Mouse (Mus musculus): ENCODE results near the gene Upb1. TPM values are rescaled to one million over a fixed set of nuclear protein-coding genes. Genes with fewer than 3 reads are reported as not detected.
"Not testable (repeated sequence)": the region's sequence is repeated elsewhere in the genome, so short reads cannot be mapped to it uniquely, and the experiment has no call there.

Upb1 gene
- 0.06 and 0.15 TPM in 2 replicates for polyA plus RNA-seq (2016; fragmentation: Nextera tagmentation; extraction: Ambion mirVana)

- WGBS: 79% methylated on average over 4 of the region's 4 CpGs
- H3K4me3 ChIP-seq: no peak within 1 kb of the TSS
- no peaks in the 10 kb centered on the region for H3K27me3 ChIP-seq (ENCODE audit: poor library complexity, severe bottlenecking)
- peaks cover 12% of the 10 kb centered on the region for H3K4me1 ChIP-seq
- DNase-seq (ENCODE audit: extremely low spot score, low spot score): no peak
- no peak within 1 kb of the TSS for H3K27ac ChIP-seq
- H3K9me3 ChIP-seq: no peaks in the 10 kb centered on the region
- H3K36me3 ChIP-seq (replicated peaks): no peaks in the 10 kb centered on the region
Observed at GRCm38 (mm10) chr10:75400958-75401357, at the start of gene Upb1. Gene Upb1, plus strand, starts transcription at chr10:75401115.

- Histone ChIP-seq H3K4me3 (no peak overlapping the region), H3K36me3 (replicated peaks) (no peaks in the 10 kb centered on the region), H3K27ac (no peak overlapping the region), H3K4me1 (no peaks in the 10 kb centered on the region), H3K27me3 (ENCODE audit: poor library complexity, severe bottlenecking) (no peaks in the 10 kb centered on the region), H3K9me3 (no peaks in the 10 kb centered on the region)
- no peak for DNase-seq (ENCODE audit: extremely low spot score, low spot score)
- 94% methylated on average over 12 of the region's 12 CpGs for WGBS
Observed at GRCm38 (mm10) chr10:75352541-75352940, 48.4 kb upstream of the Upb1 start.

DNA sequence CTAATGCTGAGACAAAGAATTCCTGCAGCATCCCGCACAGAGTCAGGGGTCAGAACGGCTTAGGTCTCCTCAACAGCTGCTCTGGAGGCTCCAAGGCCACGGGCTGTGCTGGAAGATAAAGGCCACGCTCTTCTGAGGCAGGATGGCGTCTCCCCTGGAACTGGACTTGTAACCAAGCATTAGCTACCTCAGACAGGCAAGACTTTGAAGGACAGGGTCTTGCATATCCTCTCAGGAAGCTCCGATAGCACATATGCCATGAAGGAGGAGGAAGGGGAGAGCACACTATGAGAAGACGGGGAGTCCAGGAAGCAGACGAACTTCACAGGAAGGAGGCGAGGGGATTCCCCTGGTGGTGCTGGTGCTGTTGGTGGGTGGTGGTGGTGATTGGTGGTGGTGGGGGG, 47.1 kb upstream of the Upb1 start:
- 67% methylated on average over 9 of the region's 9 CpGs for WGBS
- not testable (repeated sequence) for H3K27ac ChIP-seq

GRCm38 (mm10) chr10:75355341-75355740, 45.6 kb upstream of the Upb1 start:
- Histone ChIP-seq H3K4me1 (no peaks in the 10 kb centered on the region), H3K27me3 (ENCODE audit: poor library complexity, severe bottlenecking) (no peaks in the 10 kb centered on the region), H3K36me3 (replicated peaks) (no peaks in the 10 kb centered on the region), H3K9me3 (no peaks in the 10 kb centered on the region), H3K4me3 (no peak overlapping the region), H3K27ac (no peak overlapping the region)
- no peak for DNase-seq (ENCODE audit: extremely low spot score, low spot score)
- WGBS: 92% methylated on average over 4 of the region's 4 CpGs

More for the DNA sequence above, 47.1 kb upstream of the Upb1 start:
- not testable (repeated sequence) for H3K4me3 ChIP-seq; H3K9me3 ChIP-seq; H3K4me1 ChIP-seq; H3K36me3 ChIP-seq (replicated peaks); H3K27me3 ChIP-seq (ENCODE audit: poor library complexity, severe bottlenecking); DNase-seq (ENCODE audit: extremely low spot score, low spot score)

DNA sequence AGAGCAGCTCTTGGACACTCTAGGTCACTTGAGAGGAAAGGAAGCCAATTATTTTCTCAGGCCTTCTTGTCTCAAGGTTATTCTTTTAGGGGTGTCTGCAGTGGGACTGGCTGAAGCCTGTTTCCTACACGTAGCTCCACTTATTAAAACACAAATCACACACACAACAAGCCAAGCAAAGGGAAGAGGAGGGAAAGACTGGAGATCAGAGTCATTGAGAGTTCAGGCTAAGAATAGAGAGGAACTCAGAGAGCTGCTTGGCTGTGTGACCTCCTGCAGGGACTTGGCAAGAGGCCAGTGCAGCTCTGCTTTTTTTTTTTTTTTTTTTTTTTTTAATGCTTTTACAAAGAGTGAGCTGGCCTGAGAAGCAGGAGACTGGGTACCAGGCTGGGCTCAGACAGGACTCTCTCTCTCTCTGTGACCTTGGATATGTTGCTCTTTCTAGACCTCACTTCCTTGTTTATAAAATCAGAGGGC, 36.7 kb upstream of the Upb1 start:
- not testable (repeated sequence) for DNase-seq (ENCODE audit: extremely low spot score, low spot score); H3K27me3 ChIP-seq (ENCODE audit: poor library complexity, severe bottlenecking); H3K36me3 ChIP-seq (replicated peaks); H3K4me3 ChIP-seq; H3K9me3 ChIP-seq
- WGBS: 22% methylated on average over 1 of the region's 1 CpGs
- peaks cover 30% of the 10 kb centered on the region for H3K4me1 ChIP-seq
- peak overlapping the region; percentile 69 for H3K27ac ChIP-seq

DNA sequence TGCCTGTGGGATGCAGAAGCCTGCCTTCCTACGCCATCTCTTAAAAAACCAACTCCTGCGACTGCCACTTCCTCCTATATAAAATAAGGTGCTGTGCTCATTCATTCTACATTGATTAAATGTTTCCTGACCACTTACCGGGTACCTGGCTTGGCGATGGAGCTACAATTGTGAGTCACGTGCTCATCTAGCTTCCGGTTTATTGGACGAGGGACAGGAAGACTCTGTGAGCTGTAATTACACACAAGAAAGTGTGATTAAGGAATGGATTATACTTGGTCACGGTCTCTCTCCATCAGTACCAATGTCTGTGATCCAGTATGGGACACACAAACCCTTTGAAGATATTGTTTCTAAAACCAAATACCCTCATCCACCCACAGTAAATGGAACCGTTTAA, 36.1 kb upstream of the Upb1 start:
- H3K27ac ChIP-seq: no peak overlapping the region

GRCm38 (mm10) chr10:75365231-75365633, 35.7 kb upstream of the Upb1 start:
- no peaks in the 10 kb centered on the region for H3K36me3 ChIP-seq (replicated peaks)
- H3K9me3 ChIP-seq: no peaks in the 10 kb centered on the region
- no peak for DNase-seq (ENCODE audit: extremely low spot score, low spot score)
- peak overlapping the region; percentile 34 for H3K4me3 ChIP-seq
- 63% methylated on average over 6 of the region's 6 CpGs for WGBS
- no peaks in the 10 kb centered on the region for H3K27me3 ChIP-seq (ENCODE audit: poor library complexity, severe bottlenecking)
- H3K4me1 ChIP-seq: peaks cover 30% of the 10 kb centered on the region
- 0 out of 2 replicates have a peak overlapping the region, but pooled peaks have one; percentile 30 for H3K27ac ChIP-seq

More for the DNA sequence above, 36.1 kb upstream of the Upb1 start:
- 88% methylated on average over 9 of the region's 9 CpGs for WGBS
- H3K4me1 ChIP-seq: peaks cover 30% of the 10 kb centered on the region
- no peaks in the 10 kb centered on the region for H3K27me3 ChIP-seq (ENCODE audit: poor library complexity, severe bottlenecking)
- no peaks in the 10 kb centered on the region for H3K36me3 ChIP-seq (replicated peaks)
- DNase-seq (ENCODE audit: extremely low spot score, low spot score): no peak
- H3K9me3 ChIP-seq: no peaks in the 10 kb centered on the region
- no peak overlapping the region for H3K4me3 ChIP-seq

GRCm38 (mm10) chr10:75373655-75374351, 27.1 kb upstream of the Upb1 start:
- not testable (repeated sequence) for H3K36me3 ChIP-seq (replicated peaks); H3K4me1 ChIP-seq; DNase-seq (ENCODE audit: extremely low spot score, low spot score); H3K27me3 ChIP-seq (ENCODE audit: poor library complexity, severe bottlenecking); H3K4me3 ChIP-seq; H3K27ac ChIP-seq; H3K9me3 ChIP-seq
- 89% methylated on average over 15 of the region's 19 CpGs for WGBS

GRCm38 (mm10) chr10:75378688-75379087, 22.2 kb upstream of the Upb1 start:
- Histone ChIP-seq H3K4me1 (no peaks in the 10 kb centered on the region), H3K36me3 (replicated peaks) (no peaks in the 10 kb centered on the region), H3K27ac (no peak overlapping the region), H3K27me3 (ENCODE audit: poor library complexity, severe bottlenecking) (no peaks in the 10 kb centered on the region), H3K4me3 (no peak overlapping the region), H3K9me3 (no peaks in the 10 kb centered on the region)
- no peak for DNase-seq (ENCODE audit: extremely low spot score, low spot score)
- 94% methylated on average over 10 of the region's 10 CpGs for WGBS

DNA sequence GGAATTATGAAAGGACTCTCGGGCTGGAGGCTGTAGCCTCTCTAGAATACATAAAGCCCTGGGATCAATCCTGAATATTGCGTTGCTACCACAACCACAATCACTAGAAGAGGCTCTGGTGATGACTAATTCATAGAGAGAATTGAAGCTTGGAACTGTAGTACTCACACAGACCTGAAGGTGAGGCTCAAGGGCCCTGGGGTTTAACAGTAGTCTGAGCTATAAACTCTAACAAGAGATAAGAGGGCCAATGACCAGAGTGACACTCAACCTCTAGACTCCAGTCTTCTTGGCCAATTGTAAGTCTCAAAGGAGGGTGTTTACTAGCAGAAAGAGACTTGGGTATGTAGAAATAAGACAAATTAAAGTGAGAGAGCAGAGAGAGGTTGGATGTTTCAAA, 10.8 kb upstream of the Upb1 start:
- 89% methylated on average over 2 of the region's 2 CpGs for WGBS
- no peak overlapping the region for H3K4me3 ChIP-seq
- H3K9me3 ChIP-seq: no peaks in the 10 kb centered on the region
- H3K27me3 ChIP-seq (ENCODE audit: poor library complexity, severe bottlenecking): no peaks in the 10 kb centered on the region
- H3K36me3 ChIP-seq (replicated peaks): no peaks in the 10 kb centered on the region
- no peaks in the 10 kb centered on the region for H3K4me1 ChIP-seq
- no peak for DNase-seq (ENCODE audit: extremely low spot score, low spot score)
- no peak overlapping the region for H3K27ac ChIP-seq

- WGBS: 87% methylated on average over 4 of the region's 4 CpGs
- H3K27me3 ChIP-seq (ENCODE audit: poor library complexity, severe bottlenecking): no peaks in the 10 kb centered on the region
Observed at GRCm38 (mm10) chr10:75390832-75391231, 10.1 kb upstream of the Upb1 start.

GRCm38 (mm10) chr10:75394796-75395195, 6.1 kb upstream of the Upb1 start:
- Histone ChIP-seq H3K27ac (no peak overlapping the region), H3K9me3 (no peaks in the 10 kb centered on the region), H3K27me3 (ENCODE audit: poor library complexity, severe bottlenecking) (no peaks in the 10 kb centered on the region), H3K4me3 (no peak overlapping the region), H3K36me3 (replicated peaks) (no peaks in the 10 kb centered on the region), H3K4me1 (peaks cover 12% of the 10 kb centered on the region)
- 87% methylated on average over 8 of the region's 8 CpGs for WGBS
- no peak for DNase-seq (ENCODE audit: extremely low spot score, low spot score)

More at GRCm38 (mm10) chr10:75390832-75391231, 10.1 kb upstream of the Upb1 start:
- DNase-seq (ENCODE audit: extremely low spot score, low spot score): no peak
- Histone ChIP-seq H3K9me3 (no peaks in the 10 kb centered on the region), H3K4me1 (no peaks in the 10 kb centered on the region), H3K36me3 (replicated peaks) (no peaks in the 10 kb centered on the region), H3K4me3 (no peak overlapping the region), H3K27ac (no peak overlapping the region)

GRCm38 (mm10) chr10:75396966-75397365, 3.9 kb upstream of the Upb1 start:
- Histone ChIP-seq H3K27ac (no peak overlapping the region), H3K9me3 (no peaks in the 10 kb centered on the region), H3K4me1 (peaks cover 12% of the 10 kb centered on the region), H3K36me3 (replicated peaks) (no peaks in the 10 kb centered on the region), H3K27me3 (ENCODE audit: poor library complexity, severe bottlenecking) (no peaks in the 10 kb centered on the region), H3K4me3 (no peak overlapping the region)
- no peak for DNase-seq (ENCODE audit: extremely low spot score, low spot score)
- WGBS: 59% methylated on average over 14 of the region's 14 CpGs

Data from forebrain, embryonic 10.5 days (tissue).